Mouse (Mus musculus) stomach, embryonic 15.5 days (tissue): ENCODE measurements around the gene AU040320. TPM values are rescaled to one million over a fixed set of nuclear protein-coding genes. Genes with fewer than 3 reads are reported as not detected.

Source experiments
- ATAC-seq: fragments of 200-750 bp; cut with Nextera tagmentation; 2 replicates; pipeline ENCODE4 v1.8.0; 2017; ENCODE audit warnings: low read depth, moderate number of reproducible peaks, moderate TSS enrichment; ENCODE audit not compliant: insufficient read depth, low FRiP score
- H3K27ac ChIP-seq: fragments of 300-500 bp; sonication (generic); 2 replicates; pipeline ENCODE4 v1.5.1; 2015; ENCODE audit warnings: mild to moderate bottlenecking, inconsistent platforms
- H3K27me3 ChIP-seq: fragments of 300-500 bp; sonication (generic); replicated peaks from 2 replicates; pipeline ENCODE4 v1.6.1; 2015; ENCODE audit warnings: inconsistent platforms
- H3K36me3 ChIP-seq: fragments of 300-500 bp; sonication (generic); 2 replicates; pipeline ENCODE4 v1.6.1; 2015; ENCODE audit warnings: inconsistent platforms
- H3K4me1 ChIP-seq: fragments of 300-500 bp; sonication (generic); 2 replicates; pipeline ENCODE4 v1.6.1; 2015; ENCODE audit warnings: inconsistent platforms
- H3K4me2 ChIP-seq: fragments of 300-500 bp; sonication (generic); 2 replicates; pipeline ENCODE4 v1.6.1; 2015; ENCODE audit warnings: mild to moderate bottlenecking, inconsistent platforms
- H3K4me3 ChIP-seq: fragments of 300-500 bp; sonication (generic); replicated peaks from 2 replicates; pipeline ENCODE4 v1.5.1; 2015; ENCODE audit warnings: inconsistent platforms
- H3K9ac ChIP-seq: fragments of 300-500 bp; sonication (generic); 2 replicates; pipeline ENCODE4 v1.6.1; 2015; ENCODE audit warnings: inconsistent platforms
- H3K9me3 ChIP-seq: fragments of 300-500 bp; sonication (generic); 2 replicates; pipeline ENCODE4 v1.6.1; 2016; ENCODE audit warnings: inconsistent platforms
- WGBS: fragments of 180-500 bp; shearing (Covaris S2); methylation state at CpG from one replicate; pipeline ENCODE4 v1.1.7; 2015; 5-methylcytosine and 5-hydroxymethylcytosine counted together
- polyA plus RNA-seq: library from polyadenylated mRNA; unstranded; fragments of >200 nt; fragmentation: Nextera tagmentation; extraction: Ambion mirVana; gene quantifications from 2 replicates; pipeline ENCODE4 v1.2.1, GENCODE M21; 2015

Gene AU040320
- polyA plus RNA-seq, 1 experiment from 2014 or later, result 20.2 TPM

GRCm38 (mm10) chr4:126805741-126806140 lies 52.4 kb downstream of the AU040320 start:
- 69% methylated on average over 4 of the region's 4 CpGs for WGBS
- no peak overlapping the region for H3K4me3 ChIP-seq
- no peaks in the 10 kb centered on the region for H3K27me3 ChIP-seq
- 0 out of 2 replicates have a peak, but pooled peaks cover 3% of the 10 kb centered on the region for H3K36me3 ChIP-seq
- H3K9ac ChIP-seq, result no peak overlapping the region
- no peak overlapping the region for H3K4me2 ChIP-seq
- no peak overlapping the region for H3K27ac ChIP-seq
- no peak for ATAC-seq
- no peaks in the 10 kb centered on the region for H3K9me3 ChIP-seq
- H3K4me1 ChIP-seq, result peaks cover 4% of the 10 kb centered on the region; the same call in 1 of the 2 replicates

- Histone ChIP-seq H3K27me3 (no peaks in the 10 kb centered on the region), H3K27ac (no peak overlapping the region), H3K9me3 (no peaks in the 10 kb centered on the region), H3K4me2 (no peak overlapping the region), H3K4me1 (peaks cover 4% of the 10 kb centered on the region; the same call in 1 of the 2 replicates), H3K36me3 (0 out of 2 replicates have a peak, but pooled peaks cover 3% of the 10 kb centered on the region), H3K9ac (no peak overlapping the region), H3K4me3 (no peak overlapping the region)
- 74% methylated on average over 7 of the region's 7 CpGs for WGBS
- ATAC-seq, result no peak
Measured at GRCm38 (mm10) chr4:126806692-126807427, 53.5 kb downstream of the AU040320 start.

GRCm38 (mm10) chr4:126810566-126810965 lies 57.2 kb downstream of the AU040320 start:
- ATAC-seq, result no peak
- no peaks in the 10 kb centered on the region for H3K27me3 ChIP-seq
- H3K27ac ChIP-seq, result no peak overlapping the region
- H3K9me3 ChIP-seq, result no peaks in the 10 kb centered on the region
- H3K4me3 ChIP-seq, result no peak overlapping the region
- 80% methylated on average over 3 of the region's 3 CpGs for WGBS
- no peak overlapping the region for H3K9ac ChIP-seq
- H3K4me1 ChIP-seq, result no peaks in the 10 kb centered on the region
- no peak overlapping the region for H3K4me2 ChIP-seq
- H3K36me3 ChIP-seq, result 0 out of 2 replicates have a peak, but pooled peaks cover 6% of the 10 kb centered on the region

- no peaks in the 10 kb centered on the region for H3K27me3 ChIP-seq
- H3K36me3 ChIP-seq, result 0 out of 2 replicates have a peak, but pooled peaks cover 9% of the 10 kb centered on the region
- H3K9ac ChIP-seq, result no peak overlapping the region
- H3K9me3 ChIP-seq, result no peaks in the 10 kb centered on the region
- H3K27ac ChIP-seq, result no peak overlapping the region
- no peak overlapping the region for H3K4me2 ChIP-seq
- H3K4me3 ChIP-seq, result no peak overlapping the region
- WGBS, result 70% methylated on average over 5 of the region's 5 CpGs
- no peaks in the 10 kb centered on the region for H3K4me1 ChIP-seq
- ATAC-seq, result no peak
Measured at GRCm38 (mm10) chr4:126813212-126813611, 59.9 kb downstream of the AU040320 start.

- H3K36me3 ChIP-seq, result 0 out of 2 replicates have a peak, but pooled peaks cover 10% of the 10 kb centered on the region
- H3K4me1 ChIP-seq, result no peaks in the 10 kb centered on the region
- no peak overlapping the region for H3K4me3 ChIP-seq
- no peak for ATAC-seq
- H3K4me2 ChIP-seq, result no peak overlapping the region
- H3K27me3 ChIP-seq, result no peaks in the 10 kb centered on the region
- WGBS, result 72% methylated on average over 5 of the region's 5 CpGs
- no peak overlapping the region for H3K27ac ChIP-seq
- H3K9me3 ChIP-seq, result no peaks in the 10 kb centered on the region
- H3K9ac ChIP-seq, result no peak overlapping the region
Measured at GRCm38 (mm10) chr4:126814854-126815253, 61.5 kb downstream of the AU040320 start.

GRCm38 (mm10) chr4:126822891-126823882 lies 69.8 kb downstream of the AU040320 start:
- H3K4me1 ChIP-seq, result no peaks in the 10 kb centered on the region
- ATAC-seq, result no peak

GRCm38 (mm10) chr4:126823917-126824316 lies 70.6 kb downstream of the AU040320 start:
- Histone ChIP-seq H3K36me3 (0 out of 2 replicates have a peak, but pooled peaks cover 4% of the 10 kb centered on the region), H3K4me2 (no peak overlapping the region), H3K9me3 (no peaks in the 10 kb centered on the region), H3K4me3 (no peak overlapping the region), H3K27ac (no peak overlapping the region), H3K4me1 (no peaks in the 10 kb centered on the region), H3K9ac (no peak overlapping the region), H3K27me3 (no peaks in the 10 kb centered on the region)
- ATAC-seq, result no peak
- 88% methylated on average over 5 of the region's 5 CpGs for WGBS

More at GRCm38 (mm10) chr4:126822891-126823882, 69.8 kb downstream of the AU040320 start:
- Histone ChIP-seq H3K4me2 (no peak overlapping the region), H3K27me3 (no peaks in the 10 kb centered on the region), H3K4me3 (no peak overlapping the region), H3K9me3 (no peaks in the 10 kb centered on the region), H3K36me3 (0 out of 2 replicates have a peak, but pooled peaks cover 4% of the 10 kb centered on the region), H3K27ac (no peak overlapping the region), H3K9ac (no peak overlapping the region)
- 77% methylated on average over 9 of the region's 9 CpGs for WGBS

GRCm38 (mm10) chr4:126831122-126831521 lies 77.8 kb downstream of the AU040320 start:
- WGBS, result 97% methylated on average over 5 of the region's 5 CpGs
- no peak overlapping the region for H3K4me2 ChIP-seq
- no peak for ATAC-seq

GRCm38 (mm10) chr4:126838799-126839198 lies 85.5 kb downstream of the AU040320 start:
- H3K9me3 ChIP-seq, result no peaks in the 10 kb centered on the region
- no peak overlapping the region for H3K4me3 ChIP-seq
- ATAC-seq, result no peak
- H3K27ac ChIP-seq, result no peak overlapping the region
- H3K36me3 ChIP-seq, result 0 out of 2 replicates have a peak, but pooled peaks cover 12% of the 10 kb centered on the region
- no peaks in the 10 kb centered on the region for H3K4me1 ChIP-seq
- 83% methylated on average over 7 of the region's 7 CpGs for WGBS
- no peak overlapping the region for H3K4me2 ChIP-seq
- no peak overlapping the region for H3K9ac ChIP-seq
- H3K27me3 ChIP-seq, result no peaks in the 10 kb centered on the region

More at GRCm38 (mm10) chr4:126831122-126831521, 77.8 kb downstream of the AU040320 start:
- H3K36me3 ChIP-seq, result 0 out of 2 replicates have a peak, but pooled peaks cover 6% of the 10 kb centered on the region
- no peak overlapping the region for H3K9ac ChIP-seq
- H3K4me1 ChIP-seq, result no peaks in the 10 kb centered on the region
- H3K27ac ChIP-seq, result no peak overlapping the region
- H3K9me3 ChIP-seq, result no peaks in the 10 kb centered on the region
- H3K27me3 ChIP-seq, result no peaks in the 10 kb centered on the region
- no peak overlapping the region for H3K4me3 ChIP-seq

GRCm38 (mm10) chr4:126839873-126840272 lies 86.5 kb downstream of the AU040320 start:
- ATAC-seq, result peak; percentile 28; the same call in 1 of the 2 replicates
- H3K27me3 ChIP-seq, result no peaks in the 10 kb centered on the region
- 18% methylated on average over 7 of the region's 7 CpGs for WGBS

GRCm38 (mm10) chr4:126840996-126841560 lies 87.7 kb downstream of the AU040320 start:
- H3K27me3 ChIP-seq, result no peaks in the 10 kb centered on the region
- WGBS, result 87% methylated on average over 15 of the region's 15 CpGs
- H3K4me3 ChIP-seq, result no peak overlapping the region
- no peak for ATAC-seq
- H3K9me3 ChIP-seq, result no peaks in the 10 kb centered on the region
- H3K27ac ChIP-seq, result no peak overlapping the region
- no peak overlapping the region for H3K9ac ChIP-seq
- H3K36me3 ChIP-seq, result 0 out of 2 replicates have a peak, but pooled peaks cover 9% of the 10 kb centered on the region
- no peaks in the 10 kb centered on the region for H3K4me1 ChIP-seq
- no peak overlapping the region for H3K4me2 ChIP-seq

More at GRCm38 (mm10) chr4:126839873-126840272, 86.5 kb downstream of the AU040320 start:
- no peaks in the 10 kb centered on the region for H3K9me3 ChIP-seq
- H3K4me3 ChIP-seq, result no peak overlapping the region
- no peak overlapping the region for H3K9ac ChIP-seq
- 0 out of 2 replicates have a peak, but pooled peaks cover 12% of the 10 kb centered on the region for H3K36me3 ChIP-seq
- H3K4me1 ChIP-seq, result no peaks in the 10 kb centered on the region
- no peak overlapping the region for H3K4me2 ChIP-seq
- H3K27ac ChIP-seq, result no peak overlapping the region
